Mouse (Mus musculus) intestine, embryonic 16.5 days (tissue): ENCODE measurements around the gene Ccdc8. TPM values are rescaled to one million over a fixed set of nuclear protein-coding genes. Genes with fewer than 3 reads are reported as not detected.

ENCODE experiments used
- ATAC-seq: fragments of 200-750 bp; cut with Nextera tagmentation; 2 replicates; pipeline ENCODE4 v1.8.0; 2017; ENCODE audit warnings: moderate TSS enrichment, moderate library complexity
- H3K27ac ChIP-seq: fragments of 300-500 bp; sonication (generic); 2 replicates; pipeline ENCODE4 v1.5.1; 2014; ENCODE audit warnings: mild to moderate bottlenecking, low read length
- H3K27me3 ChIP-seq: fragments of 300-500 bp; sonication (generic); replicated peaks from 2 replicates; pipeline ENCODE4 v1.6.1; 2014; ENCODE audit warnings: low read length, control low read depth, mixed read lengths; ENCODE audit not compliant: control insufficient read depth, insufficient read depth
- H3K36me3 ChIP-seq: fragments of 300-500 bp; sonication (generic); 2 replicates; pipeline ENCODE4 v1.6.1; 2014; ENCODE audit warnings: low read length, control low read depth; ENCODE audit not compliant: control insufficient read depth, insufficient read depth
- H3K4me1 ChIP-seq: fragments of 300-500 bp; sonication (generic); 2 replicates; pipeline ENCODE4 v1.6.1; 2014; ENCODE audit warnings: low read length, control low read depth, mixed read lengths; ENCODE audit not compliant: control insufficient read depth, insufficient read depth
- H3K4me2 ChIP-seq: fragments of 300-500 bp; sonication (generic); 2 replicates; pipeline ENCODE4 v1.6.1; 2014; ENCODE audit warnings: low read depth, low read length, control low read depth
- H3K4me3 ChIP-seq: fragments of 300-500 bp; sonication (generic); 2 replicates; pipeline ENCODE4 v1.5.1; 2014; ENCODE audit warnings: mild to moderate bottlenecking, low read length
- H3K9ac ChIP-seq: fragments of 300-500 bp; sonication (generic); 2 replicates; pipeline ENCODE4 v1.6.1; 2014; ENCODE audit warnings: low read depth, low read length
- H3K9me3 ChIP-seq: fragments of 300-500 bp; sonication (generic); 2 replicates; pipeline ENCODE4 v1.6.1; 2016; ENCODE audit warnings: low read length, control low read depth; ENCODE audit not compliant: control insufficient read depth
- WGBS: fragments of 180-500 bp; shearing (Covaris S2); extraction: QIAGEN DNeasy Blood & Tissue Kit; methylation state at CpG from one replicate; pipeline ENCODE4 v1.1.7; 2014; 5-methylcytosine and 5-hydroxymethylcytosine counted together
- polyA plus RNA-seq: library from polyadenylated mRNA; unstranded; fragments of >200 nt; fragmentation: Nextera tagmentation; extraction: Ambion mirVana; gene quantifications from 2 replicates; pipeline ENCODE4 v1.2.1, GENCODE M21; 2015

Gene Ccdc8
- polyA plus RNA-seq, 1 experiment from 2014 or later, result 35.6 TPM

DNA sequence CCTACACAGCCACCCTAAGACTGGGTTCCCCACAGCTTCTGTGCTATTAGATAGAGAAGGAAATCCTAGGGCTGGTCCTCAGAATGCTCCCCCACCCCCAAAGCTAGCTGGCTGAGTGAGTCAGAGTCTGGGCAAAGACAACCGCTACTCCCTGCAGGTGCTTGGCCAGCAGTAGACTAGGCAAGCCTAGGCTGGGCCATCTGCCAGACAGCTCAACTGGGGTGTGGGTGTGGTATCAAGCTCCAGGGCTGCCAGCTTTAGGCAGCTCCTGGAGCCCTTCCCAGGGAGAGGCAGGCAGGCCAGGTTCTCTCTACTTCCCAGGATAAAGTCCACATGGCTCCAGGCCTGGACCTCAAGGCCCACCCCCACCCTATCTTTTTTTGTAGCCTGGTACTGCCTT is 24.5 kb downstream of the Ccdc8 start:
- H3K27me3 ChIP-seq, result no peaks in the 10 kb centered on the region
- peaks cover 41% of the 10 kb centered on the region for H3K36me3 ChIP-seq
- peaks cover 27% of the 10 kb centered on the region for H3K4me1 ChIP-seq
- peak; percentile 98 for ATAC-seq
- H3K9me3 ChIP-seq, result no peaks in the 10 kb centered on the region
- no peak overlapping the region for H3K4me3 ChIP-seq
- H3K9ac ChIP-seq, result no peak overlapping the region
- H3K27ac ChIP-seq, result peak overlapping the region; percentile 76
- H3K4me2 ChIP-seq, result peak overlapping the region; percentile 14; the same call in 1 of the 2 replicates
- 37% methylated on average over 1 of the region's 1 CpGs for WGBS

DNA sequence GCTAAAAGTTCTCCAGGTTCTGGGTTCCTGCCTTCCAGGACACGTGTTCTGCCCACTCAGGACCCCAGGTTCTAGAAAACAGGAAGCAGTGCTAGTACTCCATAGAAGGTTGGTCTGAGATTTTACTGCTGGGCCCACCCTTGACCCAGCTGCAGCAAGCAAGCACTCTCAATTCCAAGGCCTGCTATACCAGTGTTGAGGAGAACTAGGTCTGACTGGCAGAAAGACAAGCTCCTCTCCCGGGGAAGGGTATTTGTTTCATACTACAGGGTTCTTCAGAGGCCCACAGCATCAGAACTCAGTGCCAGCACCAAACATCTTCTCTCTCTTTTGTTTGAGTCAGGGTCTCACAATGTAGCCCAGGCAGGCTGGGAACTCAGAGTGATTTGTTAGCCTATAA is 25.4 kb downstream of the Ccdc8 start:
- Histone ChIP-seq H3K9ac (no peak overlapping the region; the same call in 1 of the 2 replicates), H3K27me3 (no peaks in the 10 kb centered on the region)

DNA sequence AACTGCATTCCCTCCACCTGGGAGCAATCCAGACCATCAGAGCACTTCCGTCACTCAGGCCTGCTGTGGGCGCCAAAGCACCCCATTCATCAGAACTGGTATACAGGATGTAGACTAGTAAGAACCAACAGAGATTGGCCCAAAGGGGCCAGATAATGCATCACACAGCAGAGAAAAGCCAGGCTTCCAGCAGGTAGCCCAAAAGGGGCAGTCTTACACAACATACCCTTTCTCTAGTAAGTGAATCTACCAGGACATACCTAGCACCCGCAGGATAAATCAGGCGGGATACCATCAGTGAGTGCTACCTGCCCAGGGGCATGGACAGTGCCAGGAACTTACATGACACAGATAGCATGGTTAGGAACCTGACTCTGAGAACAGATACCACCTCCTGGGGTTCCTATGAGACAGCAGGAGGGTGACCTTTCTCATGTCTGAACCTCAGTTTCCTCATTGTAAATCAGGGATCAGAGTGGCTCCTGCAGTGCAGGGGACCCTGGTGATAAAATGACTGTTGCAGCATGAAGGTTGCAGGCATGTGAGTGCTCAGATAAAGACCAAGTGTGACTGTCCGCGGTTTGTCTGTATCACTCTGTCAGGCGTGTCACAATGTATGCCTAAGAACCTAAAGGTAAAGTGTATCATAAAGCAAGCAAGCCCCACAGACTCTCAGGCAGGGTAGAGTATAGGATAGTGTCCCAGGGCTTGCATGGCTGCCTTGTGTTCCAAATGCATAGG is 27.1 kb downstream of the Ccdc8 start:
- no peak overlapping the region for H3K9ac ChIP-seq
- H3K4me2 ChIP-seq, result no peak overlapping the region
- no peak overlapping the region for H3K4me3 ChIP-seq
- H3K27me3 ChIP-seq, result no peaks in the 10 kb centered on the region
- WGBS, result 87% methylated on average over 7 of the region's 7 CpGs
- no peak for ATAC-seq
- H3K36me3 ChIP-seq, result peaks cover 30% of the 10 kb centered on the region
- H3K9me3 ChIP-seq, result no peaks in the 10 kb centered on the region
- H3K4me1 ChIP-seq, result peaks cover 41% of the 10 kb centered on the region
- no peak overlapping the region for H3K27ac ChIP-seq

More for the DNA sequence above, 25.4 kb downstream of the Ccdc8 start:
- Histone ChIP-seq H3K36me3 (peaks cover 41% of the 10 kb centered on the region), H3K4me1 (peaks cover 27% of the 10 kb centered on the region), H3K4me3 (no peak overlapping the region), H3K9me3 (no peaks in the 10 kb centered on the region), H3K27ac (peak overlapping the region; percentile 76), H3K4me2 (no peak overlapping the region)
- ATAC-seq, result no peak
- 81% methylated on average over 2 of the region's 2 CpGs for WGBS

DNA sequence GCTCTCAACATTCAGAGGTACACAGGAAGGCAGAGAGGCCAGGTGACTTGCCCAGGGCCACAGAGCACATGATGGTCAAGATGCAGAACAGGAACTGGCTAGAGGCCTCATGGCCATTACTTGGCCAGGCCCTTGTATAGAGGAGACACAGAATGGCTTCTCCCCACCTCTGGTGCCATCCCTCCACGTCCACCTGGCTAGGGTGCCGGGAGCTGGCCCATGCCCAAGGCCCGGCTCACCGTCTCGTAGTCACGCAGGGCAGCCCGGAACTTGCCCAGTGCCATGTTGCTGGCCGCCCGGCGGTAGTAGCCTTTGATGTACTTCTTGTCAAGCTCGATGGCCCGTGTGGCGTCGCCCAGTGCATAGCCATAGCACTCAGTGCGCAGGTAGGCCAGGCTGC is 29.7 kb downstream of the Ccdc8 start:
- Histone ChIP-seq H3K27me3 (no peaks in the 10 kb centered on the region), H3K4me2 (no peak overlapping the region), H3K36me3 (peaks cover 24% of the 10 kb centered on the region), H3K9ac (no peak overlapping the region), H3K4me3 (no peak overlapping the region), H3K4me1 (peaks cover 52% of the 10 kb centered on the region), H3K9me3 (no peaks in the 10 kb centered on the region), H3K27ac (no peak overlapping the region)
- ATAC-seq, result no peak
- 96% methylated on average over 15 of the region's 15 CpGs for WGBS

DNA sequence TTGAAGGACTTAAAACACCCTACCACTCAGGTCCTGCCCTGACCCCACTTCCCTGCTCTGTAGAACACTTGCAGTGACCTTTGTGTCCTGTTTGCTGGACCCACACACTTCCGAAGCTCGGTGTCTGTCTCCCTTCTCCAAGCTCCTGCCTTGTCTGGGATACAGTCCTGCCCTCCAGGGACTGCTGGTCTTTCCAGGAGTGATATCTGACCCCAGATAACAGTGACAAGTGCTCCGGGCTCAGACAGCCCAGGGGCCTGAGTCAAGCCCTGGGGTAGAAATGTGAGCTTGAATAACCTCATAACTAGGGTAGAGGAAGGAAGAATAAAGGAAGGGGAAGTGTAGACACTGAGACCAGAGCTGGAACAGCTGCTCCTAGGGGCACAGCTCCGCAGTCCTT is 31.2 kb downstream of the Ccdc8 start:
- no peaks in the 10 kb centered on the region for H3K27me3 ChIP-seq
- peaks cover 44% of the 10 kb centered on the region for H3K4me1 ChIP-seq
- H3K9ac ChIP-seq, result peak overlapping the region; percentile 92
- H3K36me3 ChIP-seq, result peaks cover 24% of the 10 kb centered on the region
- 66% methylated on average over 4 of the region's 4 CpGs for WGBS
- peak overlapping the region; percentile 83 for H3K27ac ChIP-seq
- no peak overlapping the region for H3K4me3 ChIP-seq
- ATAC-seq, result no peak
- no peak overlapping the region for H3K4me2 ChIP-seq
- H3K9me3 ChIP-seq, result no peaks in the 10 kb centered on the region

DNA sequence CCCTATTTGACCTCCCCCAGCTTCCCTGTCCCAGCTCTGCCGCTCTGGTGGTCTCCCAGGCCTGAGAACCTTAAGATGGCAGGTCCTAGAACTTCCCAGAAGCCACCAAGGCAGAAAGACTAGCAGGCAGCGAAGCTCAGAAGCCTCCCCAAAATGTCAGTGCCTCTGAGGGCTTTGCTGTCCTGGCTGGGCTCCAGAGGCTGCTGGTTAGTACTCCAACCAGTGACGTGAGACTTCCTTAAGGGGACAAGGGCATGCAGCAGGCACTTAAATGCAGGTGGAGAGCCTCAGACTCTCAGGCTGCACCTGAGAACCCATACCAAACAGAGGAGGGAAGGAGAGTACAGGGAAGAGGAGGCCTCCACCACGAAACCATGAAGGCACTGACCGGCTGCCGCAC is 31.6 kb downstream of the Ccdc8 start:
- Histone ChIP-seq H3K27me3 (no peaks in the 10 kb centered on the region), H3K9me3 (no peaks in the 10 kb centered on the region), H3K27ac (peak overlapping the region; percentile 83), H3K4me1 (peaks cover 44% of the 10 kb centered on the region), H3K36me3 (peaks cover 22% of the 10 kb centered on the region), H3K4me3 (no peak overlapping the region), H3K9ac (peak overlapping the region; percentile 92), H3K4me2 (no peak overlapping the region)
- 82% methylated on average over 6 of the region's 6 CpGs for WGBS
- no peak for ATAC-seq

DNA sequence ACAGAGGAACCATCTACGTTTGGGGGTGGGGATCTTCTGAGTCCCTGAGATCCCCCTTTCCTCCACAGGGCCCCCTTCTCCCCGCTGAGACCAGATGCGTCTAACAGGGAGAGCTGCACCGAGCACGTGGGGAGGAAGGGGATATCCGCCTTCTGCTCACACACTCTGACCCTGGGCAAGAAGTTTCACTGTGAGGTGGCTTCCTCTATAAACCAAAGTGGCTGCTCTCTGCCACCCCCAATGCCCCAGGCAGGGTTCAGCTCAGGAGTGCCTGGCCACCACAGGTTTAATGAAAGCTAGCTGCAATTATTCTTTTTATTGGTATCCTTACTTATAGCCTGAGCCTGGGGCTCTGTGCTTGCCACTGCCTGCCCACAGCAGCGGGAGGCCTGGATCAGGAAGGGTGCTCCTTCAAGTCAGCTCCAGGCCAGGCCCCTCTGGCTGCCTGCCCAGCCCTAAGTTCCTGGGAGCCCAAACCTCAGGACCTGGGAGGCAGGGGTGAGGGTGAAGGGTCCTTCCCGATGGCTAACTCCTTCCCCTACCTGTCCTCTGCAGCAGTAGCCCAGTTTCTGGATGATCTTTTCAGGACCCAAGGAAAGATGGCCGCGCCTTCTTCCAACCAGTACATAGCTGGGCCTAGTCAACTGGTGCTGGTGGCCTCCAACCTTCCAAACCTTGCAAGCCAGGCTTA is 32.5 kb downstream of the Ccdc8 start:
- no peak for ATAC-seq
- no peaks in the 10 kb centered on the region for H3K9me3 ChIP-seq
- H3K27me3 ChIP-seq, result no peaks in the 10 kb centered on the region
- H3K4me3 ChIP-seq, result peak overlapping the region; percentile 16
- H3K36me3 ChIP-seq, result peaks cover 16% of the 10 kb centered on the region
- 68% methylated on average over 10 of the region's 10 CpGs for WGBS
- peak overlapping the region; percentile 92 for H3K9ac ChIP-seq
- peak overlapping the region; percentile 83 for H3K27ac ChIP-seq
- H3K4me1 ChIP-seq, result peaks cover 43% of the 10 kb centered on the region
- H3K4me2 ChIP-seq, result peak overlapping the region; percentile 34

DNA sequence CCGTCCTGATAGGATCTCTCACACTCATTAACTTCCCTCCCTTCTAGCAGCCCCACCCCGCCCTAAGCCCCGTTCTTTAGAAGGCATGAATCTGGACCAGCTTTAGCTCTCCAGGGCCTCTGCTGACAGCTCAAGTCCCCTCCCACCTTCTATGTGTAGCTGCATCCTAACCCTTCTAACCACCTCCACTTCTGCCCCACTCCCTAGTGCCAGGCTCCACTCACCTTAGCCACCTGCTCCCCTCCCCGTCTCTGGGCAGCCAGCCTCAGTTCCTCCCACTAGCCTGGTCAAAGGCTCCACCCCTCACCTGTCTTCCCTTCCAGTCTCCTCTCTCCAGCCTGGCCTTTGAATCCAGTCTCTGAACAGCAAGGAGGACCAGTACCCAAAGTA is 33.0 kb downstream of the Ccdc8 start:
- Histone ChIP-seq H3K9ac (peak overlapping the region; percentile 92; the same call in 1 of the 2 replicates), H3K4me2 (peak overlapping the region; percentile 34), H3K4me1 (peaks cover 41% of the 10 kb centered on the region), H3K9me3 (no peaks in the 10 kb centered on the region), H3K4me3 (peak overlapping the region; percentile 16), H3K27ac (peak overlapping the region; percentile 83), H3K27me3 (no peaks in the 10 kb centered on the region), H3K36me3 (peaks cover 13% of the 10 kb centered on the region)
- WGBS, result 48% methylated on average over 4 of the region's 4 CpGs
- ATAC-seq, result peak; percentile 2; the same call in 1 of the 2 replicates

DNA sequence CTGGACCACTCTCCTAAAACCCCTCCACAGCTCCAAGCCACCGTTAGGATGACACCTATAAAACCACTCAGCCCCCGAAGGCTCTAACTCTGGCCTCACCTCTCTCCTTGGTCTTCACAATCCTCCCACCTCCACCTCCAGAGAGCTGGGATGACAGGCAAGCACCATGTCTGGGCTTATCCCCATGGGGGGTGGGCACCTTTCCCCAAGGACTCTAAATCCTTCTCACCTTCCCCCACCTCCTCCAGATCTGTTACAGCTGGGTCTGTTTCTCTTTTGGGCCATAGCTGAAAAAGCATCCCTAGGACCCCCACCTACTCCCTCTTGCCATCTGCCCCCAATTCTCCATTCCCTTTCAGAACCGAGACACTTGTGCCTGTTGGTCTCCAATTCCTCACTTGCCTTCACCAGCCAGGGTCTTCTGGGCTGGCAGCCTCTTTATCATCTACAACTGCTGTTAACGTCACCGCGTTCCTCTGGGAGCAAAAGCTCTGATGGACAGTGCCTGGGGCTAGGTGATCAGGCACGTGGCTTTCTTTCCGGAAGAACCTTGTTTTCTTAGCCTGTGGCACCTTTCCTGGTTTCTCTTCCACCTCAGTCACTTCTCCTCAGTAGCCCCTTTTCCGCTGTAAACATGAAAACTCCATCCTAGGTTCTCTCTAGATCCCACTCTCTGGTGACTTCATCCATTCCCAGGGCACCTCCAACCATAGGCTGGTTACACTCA is 33.6 kb downstream of the Ccdc8 start:
- peaks cover 7% of the 10 kb centered on the region for H3K36me3 ChIP-seq
- H3K27ac ChIP-seq, result peak overlapping the region; percentile 95
- no peak for ATAC-seq
- no peaks in the 10 kb centered on the region for H3K9me3 ChIP-seq
- H3K4me2 ChIP-seq, result peak overlapping the region; percentile 77
- WGBS, result 72% methylated on average over 9 of the region's 9 CpGs
- peaks cover 41% of the 10 kb centered on the region for H3K4me1 ChIP-seq
- peak overlapping the region; percentile 92 for H3K9ac ChIP-seq
- H3K27me3 ChIP-seq, result no peaks in the 10 kb centered on the region
- peak overlapping the region; percentile 90 for H3K4me3 ChIP-seq
